Mouse (Mus musculus) heart, postnatal 14 days (tissue): ENCODE measurements around the gene Gnaq. TPM values are rescaled to one million over a fixed set of nuclear protein-coding genes. Genes with fewer than 3 reads are reported as not detected.
A peak's percentile ranks its signal among the peaks of the same experiment; 100 is the strongest.

Experiments used
- DNase-seq, 2 experiments: peaks; one replicate each; pipeline ENCODE4 v3.0.0; 2021 to 2022
- intact Hi-C: fragments of 180-260 bp; cut with DNase I; formaldehyde crosslinking; loops from one replicate; pipeline ENCODE4 v1.15.1; 2025
- total RNA-seq, 2 experiments: library from RNA; stranded (reverse); gene quantifications; 2 replicates each; pipeline ENCODE4 v1.2.3; 2021

Gene Gnaq
- total RNA-seq, 2 experiments from 2014 or later = 29.7 to 34.2 TPM

- intact Hi-C loops = loop anchor here (5.0 kb wide), 1 partner anchor 96 kb away; no protein-coding TSS in a partner anchor
- DNase-seq = no peak
These were observed 205.4 kb downstream of the Gnaq start for GRCm38 (mm10) chr19:16337866-16338530.

- intact Hi-C loops = loop anchor here (5.0 kb wide), 1 partner anchor 98 kb away; no protein-coding TSS in a partner anchor
- no peak for DNase-seq
These were observed 207.4 kb downstream of the Gnaq start for GRCm38 (mm10) chr19:16339954-16340586.

- DNase-seq = no peak
- intact Hi-C loops = no loop called here
These were observed 210.1 kb downstream of the Gnaq start for GRCm38 (mm10) chr19:16342702-16343101.

- DNase-seq = no peak
- intact Hi-C loops = no loop called here
These were observed 212.9 kb downstream of the Gnaq start for GRCm38 (mm10) chr19:16345516-16345915.

GRCm38 (mm10) chr19:16347037-16347436 is 214.4 kb downstream of the Gnaq start:
- intact Hi-C loops = no loop called here

GRCm38 (mm10) chr19:16353701-16354136 is 221.1 kb downstream of the Gnaq start:
- intact Hi-C loops = no loop called here
- peak in 1 of 2 experiments; percentile 40 for DNase-seq

More at GRCm38 (mm10) chr19:16347037-16347436, 214.4 kb downstream of the Gnaq start:
- DNase-seq = no peak

GRCm38 (mm10) chr19:16358148-16358547 is 225.5 kb downstream of the Gnaq start:
- DNase-seq = no peak
- intact Hi-C loops = loop anchor here (5.0 kb wide), 2 partner anchors 239 to 296 kb away; no protein-coding TSS in a partner anchor

- intact Hi-C loops = loop anchor here (5.0 kb wide), 2 partner anchors 238 to 297 kb away; no protein-coding TSS in a partner anchor
- peak; percentile 40 to 55 for DNase-seq
These were observed 226.3 kb downstream of the Gnaq start for GRCm38 (mm10) chr19:16358905-16359304.

GRCm38 (mm10) chr19:16366465-16367063 is 233.9 kb downstream of the Gnaq start:
- intact Hi-C loops = no loop called here

GRCm38 (mm10) chr19:16367218-16367617 is 234.6 kb downstream of the Gnaq start:
- no peak for DNase-seq
- intact Hi-C loops = no loop called here

More at GRCm38 (mm10) chr19:16366465-16367063, 233.9 kb downstream of the Gnaq start:
- no peak for DNase-seq

GRCm38 (mm10) chr19:16371680-16372079 is 239.0 kb downstream of the Gnaq start:
- DNase-seq = no peak

GRCm38 (mm10) chr19:16372752-16373486 is 240.3 kb downstream of the Gnaq start:
- intact Hi-C loops = no loop called here
- DNase-seq = no peak

More at GRCm38 (mm10) chr19:16371680-16372079, 239.0 kb downstream of the Gnaq start:
- intact Hi-C loops = no loop called here

GRCm38 (mm10) chr19:16375881-16376280 is 243.2 kb downstream of the Gnaq start:
- DNase-seq = no peak
- intact Hi-C loops = no loop called here

- intact Hi-C loops = no loop called here
- no peak for DNase-seq
These were observed 245.9 kb downstream of the Gnaq start for GRCm38 (mm10) chr19:16378565-16378964.

- intact Hi-C loops = no loop called here
- DNase-seq = no peak
These were observed 247.1 kb downstream of the Gnaq start for GRCm38 (mm10) chr19:16379687-16380086.

- intact Hi-C loops = no loop called here
- DNase-seq = no peak
These were observed 249.8 kb downstream of the Gnaq start for GRCm38 (mm10) chr19:16382392-16382791.

GRCm38 (mm10) chr19:16383127-16383526 is 250.5 kb downstream of the Gnaq start:
- no peak for DNase-seq
- intact Hi-C loops = no loop called here

GRCm38 (mm10) chr19:16384094-16384493 is 251.5 kb downstream of the Gnaq start:
- intact Hi-C loops = no loop called here
- DNase-seq = no peak

GRCm38 (mm10) chr19:16384957-16385356 is 252.3 kb downstream of the Gnaq start:
- intact Hi-C loops = no loop called here
- no peak for DNase-seq

GRCm38 (mm10) chr19:16386514-16386913 is 253.9 kb downstream of the Gnaq start:
- DNase-seq = peak; percentile 10 to 32
- intact Hi-C loops = no loop called here
